Mouse (Mus musculus) mesoderm, embryonic 11.5 days (tissue): Measurements from ENCODE around the gene Hs6st2.
A peak's percentile ranks its signal among the peaks of the same experiment; 100 is the strongest.

Experiments used
- DNase-seq: peaks from one replicate; pipeline ENCODE4 v3.0.0-alpha.2; 2012; ENCODE audit warnings: low read depth, low spot score

The Hs6st2 gene

DNA sequence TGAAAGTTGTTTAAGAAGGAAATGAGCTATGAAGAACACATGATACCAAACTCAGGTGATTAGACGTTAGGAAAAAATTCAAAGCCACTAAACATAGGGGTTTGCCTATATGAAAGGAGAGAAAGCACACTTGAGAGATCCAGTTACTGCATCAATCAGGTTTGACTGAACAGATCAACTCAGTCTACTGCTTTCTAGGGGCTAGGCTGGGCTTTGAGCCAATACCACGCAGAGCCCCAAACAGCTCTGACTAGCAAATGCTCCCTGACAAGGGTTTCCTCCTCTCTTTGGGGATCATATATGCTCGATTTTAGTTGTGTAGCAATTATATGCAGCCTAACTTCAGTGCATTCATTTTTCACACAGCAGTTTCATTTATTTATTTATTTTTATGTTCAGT lies 96.2 kb downstream of the Hs6st2 start:
- no peak for DNase-seq

GRCm38 (mm10) chrX:51581704-51582103 lies 100.0 kb downstream of the Hs6st2 start:
- no peak for DNase-seq

DNA sequence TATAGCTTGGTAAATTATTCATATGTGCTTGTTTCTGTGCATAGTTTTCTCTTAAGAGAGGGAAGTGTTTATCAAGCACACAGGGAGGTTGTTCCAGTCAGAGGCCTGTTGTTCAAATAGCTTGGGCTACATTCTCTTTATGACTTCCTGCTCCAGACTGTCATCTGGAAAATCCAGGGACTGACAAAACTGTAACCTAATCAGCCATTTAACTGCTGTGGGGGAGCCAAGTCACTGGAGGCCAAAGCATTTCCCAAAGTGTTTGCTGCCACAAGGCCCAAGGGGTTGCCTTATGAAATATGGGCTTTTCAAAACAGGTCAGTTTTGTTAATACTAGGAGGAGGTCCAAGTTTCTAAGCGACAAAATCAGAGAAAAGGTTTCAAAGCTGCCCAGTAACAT lies 119.8 kb downstream of the Hs6st2 start:
- DNase-seq, result peak; percentile 14

- no peak for DNase-seq
These were observed 142.0 kb downstream of the Hs6st2 start for GRCm38 (mm10) chrX:51539626-51540025.

DNA sequence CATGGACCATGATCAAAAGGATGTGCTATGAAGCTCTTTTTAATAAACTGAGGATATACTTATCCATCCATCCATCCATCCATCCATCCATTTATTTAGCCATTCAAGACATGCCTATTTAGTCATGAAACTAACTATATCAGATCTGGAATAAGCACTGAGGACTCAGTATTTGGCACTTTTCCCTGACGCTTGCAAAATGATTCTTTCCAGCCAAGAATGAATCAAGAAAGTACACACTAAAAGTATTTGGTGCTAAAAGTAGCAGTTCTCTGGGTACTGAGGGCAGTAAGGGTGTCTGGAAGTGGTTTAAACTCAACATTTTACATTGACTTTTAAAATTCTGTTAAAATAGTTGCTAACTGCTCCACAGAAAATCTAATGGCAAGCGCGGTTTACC lies 144.6 kb downstream of the Hs6st2 start:
- no peak for DNase-seq

DNA sequence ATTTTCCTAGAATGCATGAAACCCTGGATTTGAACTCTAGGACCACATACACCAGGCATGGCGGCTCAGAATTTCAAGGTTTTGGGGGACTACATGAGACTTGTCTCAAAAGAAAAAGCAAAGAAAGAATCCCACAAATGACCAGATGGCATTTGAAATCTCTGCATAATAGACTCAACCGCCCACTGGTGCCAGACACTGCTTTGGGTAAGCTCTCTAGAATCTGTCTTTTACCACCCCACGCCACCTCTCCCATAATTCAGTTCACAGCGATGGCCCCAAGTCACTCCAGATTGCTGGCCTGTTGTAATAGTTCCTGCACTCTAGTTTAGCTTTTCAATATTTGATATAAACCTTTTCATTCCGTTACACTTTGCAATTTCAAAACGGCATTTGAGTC lies 146.4 kb downstream of the Hs6st2 start:
- DNase-seq, result no peak

DNA sequence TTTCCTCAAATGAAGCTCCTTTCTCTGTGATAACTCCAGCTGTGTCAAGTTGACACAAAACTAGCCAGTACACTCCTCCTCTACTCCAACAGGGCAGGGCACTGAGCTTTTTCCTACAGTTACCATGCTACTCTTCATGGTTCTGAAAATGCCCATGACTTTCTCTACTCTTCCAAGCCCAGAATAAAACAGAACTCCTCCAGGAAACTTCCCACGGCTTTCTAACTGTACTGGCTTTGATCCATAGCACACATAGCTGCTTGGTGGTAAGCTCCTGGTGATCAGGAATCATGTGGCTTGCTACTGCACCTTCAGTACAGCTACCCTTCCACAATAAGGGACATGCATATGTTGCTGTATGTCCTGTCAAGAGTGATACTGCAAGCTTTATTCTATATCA lies 150.5 kb downstream of the Hs6st2 start:
- DNase-seq, result no peak

- DNase-seq, result no peak
These were observed 153.1 kb downstream of the Hs6st2 start for GRCm38 (mm10) chrX:51528601-51529000.

DNA sequence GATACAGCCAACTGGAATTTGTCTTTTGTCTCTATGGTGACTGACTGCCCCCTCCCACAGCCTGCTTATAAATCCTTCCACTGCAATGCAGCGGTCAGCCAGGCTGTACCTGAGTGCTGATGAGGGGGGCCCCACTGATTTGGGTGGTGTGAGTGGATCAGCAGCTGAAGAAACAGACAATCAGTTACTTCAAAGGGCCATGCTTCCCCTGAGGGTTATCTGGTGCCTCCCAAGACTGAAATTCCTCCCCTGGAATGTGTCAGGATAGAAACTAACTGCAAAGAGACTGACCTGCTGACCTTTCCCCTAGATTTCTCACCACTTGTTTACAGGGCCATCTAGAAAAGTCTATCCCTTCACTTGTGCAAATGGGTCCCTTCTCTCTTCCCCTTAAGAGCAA lies 166.8 kb downstream of the Hs6st2 start:
- DNase-seq, result peak; percentile 81

- no peak for DNase-seq
These were observed 175.1 kb downstream of the Hs6st2 start for GRCm38 (mm10) chrX:51506526-51506925.

- DNase-seq, result no peak
These were observed 176.0 kb downstream of the Hs6st2 start for GRCm38 (mm10) chrX:51505691-51506090.

- DNase-seq, result no peak
These were observed 177.7 kb downstream of the Hs6st2 start for GRCm38 (mm10) chrX:51503781-51504471.

GRCm38 (mm10) chrX:51497831-51498230 lies 183.8 kb downstream of the Hs6st2 start:
- DNase-seq, result no peak

DNA sequence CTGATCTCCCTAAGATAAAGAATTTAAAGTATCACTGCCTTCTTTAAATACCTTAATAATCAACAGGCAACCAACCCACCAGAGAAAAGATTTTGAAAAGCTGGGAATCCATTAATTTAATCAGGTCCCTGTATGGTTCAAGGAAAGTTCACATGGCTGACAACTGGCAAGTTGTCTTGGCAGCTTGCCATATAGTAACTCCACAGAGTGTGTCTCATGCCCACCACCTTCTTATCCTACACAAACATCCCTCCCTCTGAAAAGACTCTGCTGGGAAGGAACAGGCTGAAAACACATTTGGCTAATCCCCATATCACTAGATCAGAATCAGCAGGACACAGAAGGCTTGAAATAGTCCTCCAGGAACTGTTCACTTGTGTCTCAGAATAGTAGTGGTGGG lies 193.3 kb downstream of the Hs6st2 start:
- peak; percentile 16 for DNase-seq

GRCm38 (mm10) chrX:51469411-51469810 lies 212.2 kb downstream of the Hs6st2 start:
- DNase-seq, result no peak

DNA sequence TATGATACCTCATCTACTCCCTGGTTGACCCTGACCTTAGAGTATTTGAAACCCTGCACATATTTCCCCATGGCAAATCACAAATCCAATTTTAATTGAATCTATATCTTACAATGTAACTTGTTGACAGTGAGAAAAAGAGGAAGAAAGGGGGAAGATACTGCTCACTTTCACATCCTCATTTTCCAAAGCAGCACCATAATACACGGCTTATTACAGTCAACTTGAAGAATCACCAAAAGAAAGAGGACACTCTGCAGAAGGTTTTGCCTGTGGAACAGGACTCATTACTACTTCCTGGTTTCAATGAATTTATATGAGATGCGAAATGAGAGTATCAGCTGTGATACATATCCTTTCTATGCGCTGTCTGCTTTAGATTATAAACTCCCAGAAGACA lies 220.2 kb downstream of the Hs6st2 start:
- DNase-seq, result no peak

DNA sequence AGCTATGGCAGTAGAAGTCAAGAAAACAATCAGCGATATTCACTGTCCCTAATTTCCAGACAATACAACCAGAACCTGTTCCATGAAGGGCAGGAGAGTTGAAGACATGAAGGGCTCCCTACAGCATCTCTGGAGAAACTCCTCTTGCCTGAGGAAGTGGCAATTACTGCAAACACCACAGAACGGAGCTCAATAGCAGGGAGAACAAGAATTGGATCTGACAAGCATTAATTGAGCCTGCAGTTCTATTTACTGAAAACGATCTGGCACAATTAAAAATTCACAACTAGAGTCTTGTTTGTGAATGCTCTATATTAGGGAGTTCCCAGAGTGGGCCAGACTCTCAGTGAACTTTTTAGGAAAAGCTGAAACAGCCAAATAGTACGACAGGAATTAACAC lies 238.3 kb downstream of the Hs6st2 start:
- DNase-seq, result no peak

DNA sequence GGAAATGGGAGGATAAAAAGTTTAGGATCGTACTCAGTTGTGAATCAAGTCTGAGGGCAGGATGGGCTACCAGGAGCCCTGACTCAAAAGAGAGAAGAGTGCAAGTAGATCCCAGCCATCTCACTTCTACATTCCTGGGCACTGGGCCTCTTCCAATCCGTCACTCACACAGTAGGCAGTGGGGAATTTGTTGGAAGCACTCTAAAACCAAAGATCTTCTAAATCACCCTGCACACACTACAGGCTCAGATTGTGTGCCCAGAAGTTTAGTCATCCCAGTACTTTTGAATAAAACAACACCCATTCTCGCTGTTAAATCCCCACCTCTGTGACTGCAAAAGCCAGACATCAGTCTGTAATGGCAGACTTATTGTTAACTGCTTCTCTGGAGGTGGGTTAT lies 249.9 kb downstream of the Hs6st2 start:
- no peak for DNase-seq

DNA sequence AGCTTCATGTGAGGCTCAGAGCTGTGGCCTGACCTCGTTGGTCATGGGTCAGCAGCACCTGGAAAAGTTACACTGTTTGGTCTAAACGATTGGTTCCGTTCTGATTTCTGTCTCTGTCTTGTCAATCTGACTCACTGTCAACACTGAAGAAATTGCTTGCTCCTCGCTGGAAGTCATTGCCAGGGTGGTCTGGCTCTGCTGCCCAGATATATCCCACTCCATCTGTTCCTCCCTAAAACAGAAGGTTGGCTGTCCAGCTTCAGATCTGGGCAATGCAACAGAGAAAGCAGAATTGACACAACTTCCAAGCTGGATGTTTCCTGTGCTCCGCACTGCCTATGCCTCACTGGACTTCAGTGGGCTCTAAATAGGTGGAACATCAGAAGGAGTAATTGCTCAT lies 256.6 kb downstream of the Hs6st2 start:
- no peak for DNase-seq

DNA sequence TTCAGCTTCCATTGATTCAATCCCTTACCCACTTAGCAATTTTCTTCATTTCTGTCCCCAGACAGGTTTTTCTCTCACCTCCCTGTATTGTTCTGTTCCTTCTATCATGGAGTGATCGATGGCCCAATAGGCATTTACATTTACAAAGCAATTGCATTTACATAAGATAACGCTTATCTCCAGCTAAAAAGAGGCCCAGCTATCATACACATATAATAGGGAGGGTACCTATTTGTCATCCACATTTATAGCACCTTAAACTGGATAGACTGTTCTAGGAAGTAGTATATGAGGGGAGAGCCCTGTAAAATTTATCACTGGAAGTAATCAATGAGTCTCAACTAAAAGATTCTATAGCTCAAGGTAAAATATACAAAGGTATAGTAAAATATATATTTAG lies 271.4 kb downstream of the Hs6st2 start:
- no peak for DNase-seq

DNA sequence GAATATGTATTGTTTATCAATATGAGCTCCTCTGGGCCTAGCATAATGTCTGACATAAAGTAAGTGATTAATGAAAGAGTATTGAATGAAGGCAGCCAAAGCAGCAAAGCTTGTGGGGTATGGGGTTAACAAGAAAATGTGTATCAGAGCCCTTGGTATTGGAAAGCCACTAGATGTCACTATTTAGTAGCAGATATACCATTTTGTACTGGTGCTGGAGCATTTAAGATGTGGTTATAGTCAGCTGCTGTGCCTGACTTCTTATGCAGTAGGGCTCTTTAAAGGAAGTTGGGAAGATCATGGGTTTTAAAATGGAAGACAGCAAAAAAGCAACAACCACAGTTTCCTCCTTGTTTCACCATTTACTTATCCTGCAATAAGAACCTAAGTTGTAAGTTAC lies 284.2 kb downstream of the Hs6st2 start:
- peak; percentile 10 for DNase-seq

GRCm38 (mm10) chrX:51374670-51375069 lies 307.0 kb downstream of the Hs6st2 start:
- peak; percentile 67 for DNase-seq

DNA sequence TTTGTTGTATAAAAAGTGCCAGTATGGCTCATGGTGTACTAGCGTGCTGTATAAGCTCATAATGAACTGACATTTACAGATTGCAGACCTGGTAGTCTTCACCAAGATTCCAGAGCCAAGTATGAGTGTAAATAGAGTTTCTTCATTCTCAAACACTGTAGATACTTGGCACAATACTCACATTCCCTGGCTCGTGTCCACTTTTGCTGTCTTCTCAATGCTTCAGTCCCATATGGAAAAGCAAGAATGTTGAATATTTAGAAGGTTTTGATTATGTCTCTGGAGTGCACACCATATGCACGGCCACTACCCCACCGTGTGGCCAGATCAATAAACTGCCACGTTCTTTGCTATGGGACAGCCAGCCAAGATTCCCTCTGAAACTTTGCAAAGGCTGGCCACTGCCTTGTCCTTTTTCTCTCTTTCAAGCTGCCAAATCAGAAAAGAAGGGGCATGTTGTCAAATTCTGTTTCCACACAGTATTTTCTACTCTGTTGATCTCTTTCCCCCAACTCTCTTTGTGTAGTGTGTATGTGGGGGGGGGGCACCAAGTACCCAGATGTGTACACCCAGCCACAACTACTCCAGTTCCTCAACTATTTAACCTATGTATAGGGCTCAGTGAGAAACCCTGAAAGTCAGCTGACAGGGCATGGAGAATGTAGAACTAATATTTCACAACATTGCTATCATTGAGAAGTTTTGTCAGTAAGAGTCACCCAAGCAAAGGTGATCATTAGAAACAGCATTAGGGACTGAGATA lies 309.0 kb downstream of the Hs6st2 start:
- peak; percentile 36 for DNase-seq
